Mouse (Mus musculus) forebrain, embryonic 11.5 days (tissue): ENCODE results near the gene Hist3h2a. TPM values are rescaled to one million over a fixed set of nuclear protein-coding genes. Genes with fewer than 3 reads are reported as not detected.

Source experiments
- ATAC-seq: fragments of 200-750 bp; cut with Nextera tagmentation; replicated peaks from 2 replicates; pipeline ENCODE4 v1.8.0; 2017; ENCODE audit warnings: moderate TSS enrichment; ENCODE audit not compliant: low FRiP score
- DNase-seq: peaks from one replicate; pipeline ENCODE4 v3.0.0-alpha.2; 2017; ENCODE audit warnings: low spot score
- H3K27ac ChIP-seq: fragments of 300-500 bp; sonication (generic); 2 replicates; pipeline ENCODE4 v1.5.1; 2014; ENCODE audit warnings: low read depth, low read length
- H3K27me3 ChIP-seq: fragments of 300-500 bp; sonication (generic); 2 replicates; pipeline ENCODE4 v1.6.1; 2014; ENCODE audit warnings: mild to moderate bottlenecking, low read length, mixed read lengths; ENCODE audit not compliant: control insufficient read depth, insufficient read depth
- H3K36me3 ChIP-seq: fragments of 300-500 bp; sonication (generic); 2 replicates; pipeline ENCODE4 v1.6.1; 2014; ENCODE audit warnings: mild to moderate bottlenecking, low read length, moderate library complexity, mixed read lengths; ENCODE audit not compliant: control insufficient read depth, insufficient read depth
- H3K4me1 ChIP-seq: fragments of 300-500 bp; sonication (generic); replicated peaks from 2 replicates; pipeline ENCODE4 v1.6.1; 2014; ENCODE audit warnings: low read length, mixed read lengths; ENCODE audit not compliant: control insufficient read depth, insufficient read depth
- H3K4me2 ChIP-seq: fragments of 300-500 bp; sonication (generic); 2 replicates; pipeline ENCODE4 v1.6.1; 2014; ENCODE audit warnings: low read depth, mild to moderate bottlenecking, low read length, moderate library complexity, mixed read lengths; ENCODE audit not compliant: severe bottlenecking
- H3K4me3 ChIP-seq: fragments of 300-500 bp; sonication (generic); 2 replicates; pipeline ENCODE4 v1.5.1; 2014; ENCODE audit warnings: low read depth, low read length
- H3K9ac ChIP-seq: fragments of 300-500 bp; sonication (generic); 2 replicates; pipeline ENCODE4 v1.6.1; 2014; ENCODE audit warnings: low read length
- H3K9me3 ChIP-seq: fragments of 300-500 bp; sonication (generic); 2 replicates; pipeline ENCODE4 v1.6.1; 2016; ENCODE audit warnings: low read length, mixed read lengths; ENCODE audit not compliant: control insufficient read depth
- WGBS: fragments of 180-500 bp; shearing (Covaris S2); extraction: QIAGEN DNeasy Blood & Tissue Kit; methylation state at CpG from one replicate; pipeline ENCODE4 v1.1.7; 2014; 5-methylcytosine and 5-hydroxymethylcytosine counted together
- polyA plus RNA-seq: library from polyadenylated mRNA; unstranded; fragments of >200 nt; fragmentation: Nextera tagmentation; extraction: Ambion mirVana; gene quantifications from 2 replicates; pipeline ENCODE4 v1.2.1, GENCODE M21; 2014

The Hist3h2a gene
- polyA plus RNA-seq, 1 experiment from 2014 or later = 52.9 TPM

GRCm38 (mm10) chr11:58985299-58985917 is 30.9 kb downstream of the Hist3h2a start:
- no peak overlapping the region for H3K4me2 ChIP-seq
- no peak for DNase-seq
- 92% methylated on average over 3 of the region's 3 CpGs for WGBS

GRCm38 (mm10) chr11:58989166-58989565 is 34.7 kb downstream of the Hist3h2a start:
- DNase-seq = no peak
- Histone ChIP-seq H3K27me3 (peaks cover 1% of the 10 kb centered on the region; the same call in 1 of the 2 replicates), H3K27ac (no peak overlapping the region), H3K4me3 (no peak overlapping the region), H3K36me3 (peaks cover 2% of the 10 kb centered on the region), H3K4me1 (peaks cover under 1% of the 10 kb centered on the region; the same call in 1 of the 2 replicates), H3K9ac (no peak overlapping the region), H3K4me2 (no peak overlapping the region), H3K9me3 (no peaks in the 10 kb centered on the region)
- ATAC-seq = no peak
- WGBS = 98% methylated on average over 4 of the region's 4 CpGs

More at GRCm38 (mm10) chr11:58985299-58985917, 30.9 kb downstream of the Hist3h2a start:
- Histone ChIP-seq H3K9ac (no peak overlapping the region), H3K4me1 (no peaks in the 10 kb centered on the region; the same call in 1 of the 2 replicates), H3K27me3 (no peaks in the 10 kb centered on the region), H3K36me3 (peaks cover 2% of the 10 kb centered on the region), H3K27ac (no peak overlapping the region), H3K4me3 (no peak overlapping the region), H3K9me3 (no peaks in the 10 kb centered on the region)
- ATAC-seq = no peak

DNA sequence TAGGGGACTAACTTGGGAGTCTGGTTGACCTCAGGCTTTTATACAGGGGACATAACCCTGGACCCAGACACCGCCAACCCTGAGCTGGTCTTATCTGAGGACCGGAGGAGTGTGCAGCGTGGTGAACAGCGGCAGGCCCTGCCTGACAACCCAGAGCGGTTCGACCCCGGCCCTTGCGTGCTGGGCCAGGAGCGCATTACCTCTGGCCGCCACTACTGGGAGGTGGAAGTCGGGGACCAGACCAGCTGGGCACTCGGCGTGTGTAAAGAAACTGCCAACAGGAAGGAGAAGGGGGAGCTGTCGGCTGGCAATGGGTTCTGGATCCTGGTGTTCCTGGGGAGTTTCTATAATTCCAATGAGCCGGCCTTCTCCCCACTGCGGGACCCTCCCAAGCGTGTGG is 35.7 kb downstream of the Hist3h2a start:
- WGBS = 89% methylated on average over 17 of the region's 17 CpGs
- H3K4me2 ChIP-seq = no peak overlapping the region
- DNase-seq (no peak), ATAC-seq (no peak)
- peaks cover 5% of the 10 kb centered on the region; the same call in 1 of the 2 replicates for H3K27me3 ChIP-seq
- H3K4me3 ChIP-seq = no peak overlapping the region
- no peak overlapping the region for H3K27ac ChIP-seq
- H3K4me1 ChIP-seq = peaks cover 2% of the 10 kb centered on the region; the same call in 1 of the 2 replicates
- no peaks in the 10 kb centered on the region for H3K9me3 ChIP-seq
- no peak overlapping the region for H3K9ac ChIP-seq
- H3K36me3 ChIP-seq = peaks cover 2% of the 10 kb centered on the region

DNA sequence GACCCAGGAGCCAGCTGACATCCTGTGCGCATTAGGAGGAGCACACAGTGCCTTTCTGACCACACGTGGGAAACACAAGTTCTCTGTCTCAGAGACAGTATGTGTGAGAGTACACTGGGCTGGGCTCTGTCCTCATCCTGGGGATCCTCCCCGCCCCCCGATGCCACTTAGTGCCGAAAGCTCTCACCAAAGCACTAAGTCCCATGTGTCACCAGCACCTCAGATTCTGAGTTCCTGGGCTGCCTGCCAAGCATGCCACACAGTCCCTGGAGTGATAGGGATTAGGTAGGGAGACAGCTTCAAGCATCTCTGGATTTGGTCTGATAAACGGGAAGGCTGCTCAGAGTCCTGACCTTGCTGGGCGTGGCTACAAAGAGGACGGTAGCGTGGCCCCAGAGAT is 36.3 kb downstream of the Hist3h2a start:
- Histone ChIP-seq H3K4me1 (peaks cover 2% of the 10 kb centered on the region; the same call in 1 of the 2 replicates), H3K4me3 (no peak overlapping the region), H3K27me3 (peaks cover 7% of the 10 kb centered on the region; the same call in 1 of the 2 replicates), H3K9me3 (no peaks in the 10 kb centered on the region), H3K4me2 (no peak overlapping the region), H3K9ac (no peak overlapping the region), H3K27ac (no peak overlapping the region), H3K36me3 (peaks cover 2% of the 10 kb centered on the region)
- WGBS = 91% methylated on average over 9 of the region's 9 CpGs
- ATAC-seq = no peak
- no peak for DNase-seq

- no peaks in the 10 kb centered on the region for H3K9me3 ChIP-seq
- H3K36me3 ChIP-seq = no peaks in the 10 kb centered on the region; the same call in none of the 2 replicates
- H3K4me2 ChIP-seq = no peak overlapping the region
- ATAC-seq (no peak), DNase-seq (no peak)
- 76% methylated on average over 3 of the region's 3 CpGs for WGBS
- peaks cover 2% of the 10 kb centered on the region; the same call in 1 of the 2 replicates for H3K4me1 ChIP-seq
- H3K9ac ChIP-seq = no peak overlapping the region
- no peak overlapping the region for H3K27ac ChIP-seq
- H3K4me3 ChIP-seq = no peak overlapping the region
- peaks cover 9% of the 10 kb centered on the region; the same call in 1 of the 2 replicates for H3K27me3 ChIP-seq
Measured at GRCm38 (mm10) chr11:58991911-58992310, 37.4 kb downstream of the Hist3h2a start.

DNA sequence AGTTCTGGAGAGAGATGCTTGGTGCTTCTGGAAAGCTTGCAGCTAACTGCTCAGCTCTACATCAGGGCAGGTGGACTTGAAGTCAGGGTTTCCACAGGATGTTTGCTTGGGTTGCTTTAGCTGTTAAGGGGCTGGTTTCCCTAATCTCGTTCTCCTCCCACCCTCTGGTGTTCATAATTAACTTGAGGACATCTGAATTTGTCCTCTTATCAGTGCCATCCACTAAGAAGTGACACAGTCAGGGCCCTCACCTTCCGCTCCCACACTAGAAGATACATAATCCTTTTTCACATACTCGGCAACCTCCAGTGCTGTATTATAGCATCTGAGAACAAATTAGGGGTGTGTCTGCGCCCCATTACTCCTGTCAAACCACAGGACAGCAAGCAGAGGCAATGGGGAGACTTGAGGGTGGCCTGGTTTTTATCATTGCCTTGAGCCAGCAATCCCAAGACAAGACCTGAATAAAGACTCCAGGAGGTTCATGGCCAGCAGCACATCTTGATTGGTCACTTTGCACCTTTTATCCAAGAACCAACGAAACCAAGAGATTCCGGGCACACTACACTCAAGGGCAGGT is 38.7 kb downstream of the Hist3h2a start:
- Histone ChIP-seq H3K9ac (no peak overlapping the region), H3K27ac (no peak overlapping the region), H3K9me3 (no peaks in the 10 kb centered on the region), H3K27me3 (peaks cover 9% of the 10 kb centered on the region; the same call in 1 of the 2 replicates), H3K4me1 (peaks cover 2% of the 10 kb centered on the region; the same call in 1 of the 2 replicates), H3K36me3 (no peaks in the 10 kb centered on the region; the same call in none of the 2 replicates), H3K4me2 (no peak overlapping the region), H3K4me3 (no peak overlapping the region)
- DNase-seq (no peak), ATAC-seq (no peak)
- WGBS = 83% methylated on average over 6 of the region's 6 CpGs

- peaks cover 2% of the 10 kb centered on the region; the same call in 1 of the 2 replicates for H3K4me1 ChIP-seq
- DNase-seq (peak; percentile 86), ATAC-seq (peak; percentile 76)
- H3K4me3 ChIP-seq = peak overlapping the region; percentile 27
- 2% methylated on average over 35 of the region's 35 CpGs for WGBS
- H3K36me3 ChIP-seq = no peaks in the 10 kb centered on the region; the same call in none of the 2 replicates
- H3K9ac ChIP-seq = peak overlapping the region; percentile 32; the same call in 1 of the 2 replicates
- H3K4me2 ChIP-seq = peak overlapping the region; percentile 51
- H3K27me3 ChIP-seq = peaks cover 9% of the 10 kb centered on the region; the same call in 1 of the 2 replicates
- no peak overlapping the region for H3K27ac ChIP-seq
- H3K9me3 ChIP-seq = no peaks in the 10 kb centered on the region
Measured at GRCm38 (mm10) chr11:58994337-58994826, 39.9 kb downstream of the Hist3h2a start.

DNA sequence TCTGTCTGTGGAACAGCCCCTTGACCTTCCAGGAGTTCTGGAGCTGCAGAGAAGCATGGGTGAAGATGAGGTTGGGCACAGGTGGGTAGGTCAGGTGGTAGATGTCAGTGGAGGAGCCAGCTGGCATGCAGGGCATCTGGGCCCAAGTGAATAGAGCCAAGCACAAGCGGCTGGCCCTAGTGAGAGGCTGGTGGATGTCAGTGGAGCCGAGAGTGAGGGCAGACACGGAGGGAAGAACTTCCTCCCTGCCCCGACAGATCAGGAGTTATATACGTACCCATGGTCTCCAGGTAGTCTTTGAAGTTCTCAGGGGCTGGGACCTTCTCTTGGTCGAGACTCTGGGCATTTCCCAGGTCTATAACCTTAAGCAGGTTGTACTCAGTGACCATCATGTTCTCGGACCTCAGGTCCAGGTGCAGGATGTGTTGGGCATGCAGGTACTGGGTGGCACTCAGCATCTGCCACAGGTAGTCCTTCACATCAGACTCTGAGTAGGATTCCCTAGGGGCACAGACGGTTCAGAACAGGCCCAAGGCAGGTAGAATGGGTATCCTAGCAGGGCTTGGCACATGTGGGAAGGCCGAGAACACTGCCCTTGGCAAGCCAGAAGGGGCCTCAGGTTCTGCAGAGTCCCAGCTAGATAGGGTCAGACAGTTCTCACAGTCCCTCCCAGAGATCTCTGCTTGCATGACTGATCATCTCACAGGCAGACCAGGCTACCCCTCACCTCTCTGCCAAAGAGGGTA is 40.7 kb downstream of the Hist3h2a start:
- ATAC-seq (no peak), DNase-seq (no peak)
- 79% methylated on average over 9 of the region's 9 CpGs for WGBS
- no peak overlapping the region for H3K27ac ChIP-seq
- peaks cover 9% of the 10 kb centered on the region; the same call in 1 of the 2 replicates for H3K27me3 ChIP-seq
- H3K4me2 ChIP-seq = no peak overlapping the region
- no peak overlapping the region for H3K4me3 ChIP-seq
- peaks cover 2% of the 10 kb centered on the region; the same call in 1 of the 2 replicates for H3K4me1 ChIP-seq
- no peak overlapping the region for H3K9ac ChIP-seq
- H3K36me3 ChIP-seq = no peaks in the 10 kb centered on the region; the same call in 1 of the 2 replicates
- no peaks in the 10 kb centered on the region for H3K9me3 ChIP-seq
